Mouse (Mus musculus) heart, embryonic 13.5 days (tissue): Measurements from ENCODE around the gene Sccpdh. TPM values are rescaled to one million over a fixed set of nuclear protein-coding genes. Genes with fewer than 3 reads are reported as not detected.
A peak's percentile ranks its signal among the peaks of the same experiment; 100 is the strongest.

Experiments
- ATAC-seq: fragments of 200-750 bp; cut with Nextera tagmentation; 2 replicates; pipeline ENCODE4 v1.8.0; 2017; ENCODE audit warnings: moderate TSS enrichment; ENCODE audit not compliant: insufficient number of reproducible peaks, low FRiP score, low TSS enrichment; ENCODE audit errors: extremely low read depth
- H3K27ac ChIP-seq: fragments of 300-500 bp; sonication (generic); replicated peaks from 2 replicates; pipeline ENCODE4 v1.5.1; 2015; ENCODE audit warnings: moderate library complexity, mild to moderate bottlenecking, inconsistent platforms
- H3K27me3 ChIP-seq: fragments of 300-500 bp; sonication (generic); replicated peaks from 2 replicates; pipeline ENCODE4 v1.6.1; 2015; ENCODE audit warnings: mild to moderate bottlenecking, inconsistent platforms
- H3K36me3 ChIP-seq: fragments of 300-500 bp; sonication (generic); 2 replicates; pipeline ENCODE4 v1.6.1; 2015; ENCODE audit warnings: mild to moderate bottlenecking, inconsistent platforms
- H3K4me1 ChIP-seq: fragments of 300-500 bp; sonication (generic); 2 replicates; pipeline ENCODE4 v1.6.1; 2015; ENCODE audit warnings: inconsistent platforms
- H3K4me2 ChIP-seq: fragments of 300-500 bp; sonication (generic); 2 replicates; pipeline ENCODE4 v1.6.1; 2015; ENCODE audit warnings: inconsistent platforms, mild to moderate bottlenecking, moderate library complexity
- H3K4me3 ChIP-seq: fragments of 300-500 bp; sonication (generic); 2 replicates; pipeline ENCODE4 v1.5.1; 2015; ENCODE audit warnings: moderate library complexity, mild to moderate bottlenecking, inconsistent platforms
- H3K9ac ChIP-seq: fragments of 300-500 bp; sonication (generic); 2 replicates; pipeline ENCODE4 v1.6.1; 2015; ENCODE audit warnings: inconsistent platforms, mild to moderate bottlenecking, moderate library complexity
- H3K9me3 ChIP-seq: fragments of 300-500 bp; sonication (generic); 2 replicates; pipeline ENCODE4 v1.6.1; 2016; ENCODE audit warnings: inconsistent platforms
- WGBS: fragments of 180-500 bp; shearing (Covaris S2); methylation state at CpG from one replicate; pipeline ENCODE4 v1.1.7; 2015; ENCODE audit warnings: mixed read lengths; 5-methylcytosine and 5-hydroxymethylcytosine counted together
- polyA plus RNA-seq: library from polyadenylated mRNA; unstranded; fragments of >200 nt; fragmentation: Nextera tagmentation; extraction: Ambion mirVana; gene quantifications from 2 replicates; pipeline ENCODE4 v1.2.1, GENCODE M21; 2015

Sccpdh gene
- 76.8 and 85.8 TPM in 2 replicates for polyA plus RNA-seq

- peak within 1 kb of the TSS; percentile 80 for H3K4me2 ChIP-seq
- H3K9me3 ChIP-seq: no peaks in the 10 kb centered on the region
- ATAC-seq: peak; percentile 85
- WGBS: under 1% methylated on average over 73 of the region's 84 CpGs
- no peaks in the 10 kb centered on the region for H3K27me3 ChIP-seq
- peak within 1 kb of the TSS; percentile 91 for H3K9ac ChIP-seq
- peaks cover 20% of the 10 kb centered on the region for H3K36me3 ChIP-seq
- peaks cover 17% of the 10 kb centered on the region for H3K4me1 ChIP-seq
- peak within 1 kb of the TSS; percentile 90 for H3K27ac ChIP-seq
- peak within 1 kb of the TSS; percentile 87 for H3K4me3 ChIP-seq
These were observed at the start of gene Sccpdh for GRCm38 (mm10) chr1:179668013-179668805. Gene Sccpdh (plus strand): TSS chr1:179668210.

- WGBS: 89% methylated on average over 12 of the region's 12 CpGs
- H3K4me1 ChIP-seq: peaks cover 20% of the 10 kb centered on the region
- peaks cover 34% of the 10 kb centered on the region for H3K36me3 ChIP-seq
- ATAC-seq: no peak
- H3K4me2 ChIP-seq: no peak overlapping the region
- no peaks in the 10 kb centered on the region for H3K9me3 ChIP-seq
- H3K4me3 ChIP-seq: no peak overlapping the region
- H3K27me3 ChIP-seq: no peaks in the 10 kb centered on the region
- H3K9ac ChIP-seq: no peak overlapping the region
- H3K27ac ChIP-seq: no peak overlapping the region
These were observed 45.3 kb upstream of the Sccpdh start for GRCm38 (mm10) chr1:179622665-179623064.

DNA sequence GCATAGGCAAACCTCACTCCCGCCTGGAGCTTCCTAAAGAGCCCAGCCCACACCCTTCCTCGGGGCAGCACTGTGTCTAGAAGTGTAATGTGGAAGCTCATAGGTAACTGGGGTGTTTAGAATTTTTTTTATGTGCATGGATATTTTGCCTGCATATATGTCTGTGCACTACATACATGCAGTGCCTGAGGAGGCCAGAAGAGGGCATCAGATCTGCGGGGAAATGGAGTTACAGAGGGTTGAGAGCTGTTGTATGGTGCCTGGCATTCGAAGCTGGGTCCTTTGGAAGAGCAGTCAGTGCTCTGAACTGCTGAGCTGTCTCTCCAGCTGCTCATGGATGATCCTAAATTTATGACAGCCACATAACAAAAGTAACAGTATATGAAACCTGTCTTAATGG, 44.4 kb upstream of the Sccpdh start:
- no peak overlapping the region for H3K9ac ChIP-seq
- 59% methylated on average over 4 of the region's 4 CpGs for WGBS
- peaks cover 30% of the 10 kb centered on the region for H3K4me1 ChIP-seq
- H3K4me3 ChIP-seq: no peak overlapping the region
- no peak overlapping the region for H3K4me2 ChIP-seq
- H3K27me3 ChIP-seq: no peaks in the 10 kb centered on the region
- no peak overlapping the region for H3K27ac ChIP-seq
- no peak; the same call in 1 of the 2 replicates for ATAC-seq
- H3K36me3 ChIP-seq: peaks cover 34% of the 10 kb centered on the region
- H3K9me3 ChIP-seq: no peaks in the 10 kb centered on the region

DNA sequence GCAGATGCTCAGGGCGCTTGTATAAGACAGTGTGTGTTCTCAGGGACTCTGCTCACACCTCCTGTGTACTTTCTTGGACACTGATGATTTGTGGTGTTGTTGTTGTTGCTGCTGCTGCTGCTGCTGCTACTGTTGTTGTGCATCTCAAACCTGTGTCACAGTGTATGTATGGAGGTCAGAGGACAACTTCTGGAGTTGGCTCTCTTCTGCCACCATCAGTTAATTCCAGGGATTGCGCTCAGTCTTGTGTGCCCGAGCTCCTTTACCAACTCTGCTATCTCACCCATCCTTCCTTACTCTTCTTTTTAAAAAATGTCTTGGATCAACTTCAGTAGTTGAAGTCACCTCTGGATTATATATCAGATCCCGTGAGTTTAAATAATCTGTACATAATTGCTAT, 43.7 kb upstream of the Sccpdh start:
- Histone ChIP-seq H3K27ac (no peak overlapping the region), H3K9me3 (no peaks in the 10 kb centered on the region), H3K27me3 (no peaks in the 10 kb centered on the region), H3K36me3 (peaks cover 31% of the 10 kb centered on the region), H3K4me2 (no peak overlapping the region), H3K4me1 (peaks cover 33% of the 10 kb centered on the region), H3K9ac (no peak overlapping the region), H3K4me3 (no peak overlapping the region)
- 64% methylated on average over 4 of the region's 4 CpGs for WGBS
- ATAC-seq: no peak

DNA sequence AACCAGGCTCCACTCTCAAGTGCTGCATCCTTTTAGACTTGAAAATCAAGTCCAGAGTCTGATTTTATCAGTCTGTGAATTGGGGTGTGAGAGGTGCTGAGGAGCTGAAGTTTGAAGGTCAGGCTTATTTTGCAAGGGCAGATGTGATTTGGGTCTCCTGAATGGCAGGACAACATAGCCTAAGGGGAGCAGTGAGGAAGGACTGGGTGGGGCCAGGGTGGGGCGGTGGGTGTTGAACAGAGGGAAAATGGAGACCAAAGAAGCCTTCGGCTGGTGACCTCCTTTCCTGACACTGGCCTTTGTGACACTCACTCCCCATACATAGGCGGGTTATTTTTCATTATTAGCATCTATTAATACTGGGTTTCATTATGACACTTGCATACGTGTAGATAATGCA, 40.2 kb upstream of the Sccpdh start:
- Histone ChIP-seq H3K4me1 (peaks cover 21% of the 10 kb centered on the region), H3K36me3 (peaks cover 29% of the 10 kb centered on the region), H3K4me2 (no peak overlapping the region; the same call in 1 of the 2 replicates), H3K27ac (peak overlapping the region; percentile 59; the same call in 1 of the 2 replicates), H3K9me3 (no peaks in the 10 kb centered on the region), H3K4me3 (no peak overlapping the region), H3K27me3 (no peaks in the 10 kb centered on the region), H3K9ac (no peak overlapping the region)
- WGBS: 77% methylated on average over 4 of the region's 4 CpGs
- ATAC-seq: no peak

DNA sequence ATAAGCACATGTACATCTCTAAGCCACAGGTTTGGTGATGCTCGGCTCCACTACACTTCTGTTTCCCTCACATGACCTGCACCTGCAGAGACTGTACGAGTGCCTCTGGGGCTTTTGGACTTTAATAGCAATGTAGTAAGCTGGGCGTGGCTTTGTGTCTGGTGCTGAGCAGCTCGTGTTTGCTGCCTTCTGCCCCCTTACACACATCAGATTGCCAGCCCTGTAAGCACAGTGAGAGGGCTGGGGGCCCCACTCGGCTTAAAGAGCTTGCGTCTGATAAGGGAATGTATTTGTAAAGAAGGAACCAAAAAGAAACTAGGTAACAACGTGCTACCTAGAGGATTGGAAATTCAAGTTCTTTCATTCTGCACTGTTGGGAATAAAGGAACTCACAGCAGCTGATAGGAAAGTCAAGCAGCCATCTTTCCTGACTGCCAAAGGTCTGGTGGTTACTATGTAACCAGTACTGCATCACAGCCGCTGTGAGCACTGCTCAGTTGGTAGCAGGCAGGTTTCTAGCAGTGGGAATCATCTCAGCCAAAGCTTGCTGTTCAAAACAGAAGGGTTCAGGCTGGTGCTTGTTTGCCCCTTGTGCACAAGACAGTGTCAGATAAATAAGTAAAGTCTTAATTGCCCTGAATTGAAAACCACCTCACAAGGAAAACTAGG, 39.4 kb upstream of the Sccpdh start:
- peaks cover 21% of the 10 kb centered on the region for H3K4me1 ChIP-seq
- H3K27me3 ChIP-seq: no peaks in the 10 kb centered on the region
- 30% methylated on average over 8 of the region's 8 CpGs for WGBS
- H3K4me3 ChIP-seq: peak overlapping the region; percentile 16; the same call in 1 of the 2 replicates
- H3K9me3 ChIP-seq: no peaks in the 10 kb centered on the region
- H3K9ac ChIP-seq: 0 out of 2 replicates have a peak overlapping the region, but pooled peaks have one; percentile 42
- peaks cover 24% of the 10 kb centered on the region for H3K36me3 ChIP-seq
- ATAC-seq: peak; percentile 37; the same call in 1 of the 2 replicates
- peak overlapping the region; percentile 59 for H3K27ac ChIP-seq
- H3K4me2 ChIP-seq: peak overlapping the region; percentile 33

DNA sequence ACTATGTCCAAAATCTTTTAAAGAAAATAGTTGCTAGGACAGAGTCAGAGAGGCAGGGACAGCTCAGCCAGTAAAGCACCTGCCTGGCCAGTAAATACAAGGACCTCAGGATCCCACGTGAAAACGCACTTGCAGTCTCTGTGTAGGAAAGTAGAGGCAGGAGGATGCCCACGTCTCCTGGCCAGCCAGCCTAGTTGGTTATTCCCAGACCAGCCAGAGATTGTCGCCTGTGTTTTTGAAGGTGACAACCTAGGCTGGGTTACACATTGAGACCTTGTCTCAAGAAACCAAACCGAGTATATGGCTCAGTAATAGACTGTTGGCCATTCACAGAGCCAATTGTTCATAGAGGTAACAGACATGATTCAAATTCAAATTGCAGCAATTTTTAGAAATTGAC, 38.7 kb upstream of the Sccpdh start:
- Histone ChIP-seq H3K27me3 (no peaks in the 10 kb centered on the region), H3K27ac (no peak overlapping the region), H3K9me3 (no peaks in the 10 kb centered on the region), H3K36me3 (peaks cover 22% of the 10 kb centered on the region), H3K4me2 (no peak overlapping the region), H3K9ac (no peak overlapping the region), H3K4me1 (peaks cover 21% of the 10 kb centered on the region), H3K4me3 (no peak overlapping the region)
- 82% methylated on average over 5 of the region's 5 CpGs for WGBS
- no peak for ATAC-seq

DNA sequence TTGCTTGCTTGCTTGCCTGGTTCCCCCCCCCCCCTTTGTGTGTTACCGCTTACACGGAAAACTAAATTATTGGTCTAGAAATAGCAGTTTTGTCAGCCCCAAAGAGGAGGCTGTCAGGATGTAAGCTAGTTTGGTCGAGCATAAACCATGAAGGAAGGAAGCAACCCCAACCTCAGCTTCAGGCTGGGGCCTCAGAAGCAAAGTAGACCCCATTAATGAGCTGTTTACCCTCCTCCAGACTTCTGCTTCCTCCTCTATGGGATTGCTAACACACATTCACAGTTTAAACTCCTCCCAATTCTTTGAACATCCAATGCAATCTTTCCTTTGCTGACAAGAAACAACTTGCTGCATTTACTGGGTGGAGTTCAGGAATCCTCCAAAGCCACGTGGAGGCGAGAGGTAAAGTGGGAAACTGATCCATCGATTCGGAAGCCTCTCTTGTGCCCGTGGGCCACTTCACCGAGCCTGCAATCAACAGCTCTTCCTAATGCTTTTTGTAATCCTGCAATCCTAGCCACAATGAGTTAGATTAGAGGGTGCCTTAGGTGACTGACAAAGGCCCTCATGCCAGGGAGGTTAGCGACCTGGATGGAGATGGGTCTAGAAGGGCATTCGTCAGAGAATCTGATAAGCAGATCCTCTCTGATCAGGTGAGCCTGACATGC, 35.1 kb upstream of the Sccpdh start:
- Histone ChIP-seq H3K27ac (no peak overlapping the region), H3K4me2 (no peak overlapping the region), H3K4me3 (no peak overlapping the region), H3K9ac (no peak overlapping the region), H3K4me1 (peaks cover 11% of the 10 kb centered on the region), H3K27me3 (no peaks in the 10 kb centered on the region), H3K36me3 (no peaks in the 10 kb centered on the region), H3K9me3 (no peaks in the 10 kb centered on the region)
- ATAC-seq: no peak
- 76% methylated on average over 11 of the region's 11 CpGs for WGBS

GRCm38 (mm10) chr1:179633414-179633752, 34.6 kb upstream of the Sccpdh start:
- Histone ChIP-seq H3K4me3 (no peak overlapping the region), H3K9ac (no peak overlapping the region), H3K9me3 (no peaks in the 10 kb centered on the region), H3K36me3 (no peaks in the 10 kb centered on the region), H3K4me2 (no peak overlapping the region), H3K27me3 (no peaks in the 10 kb centered on the region), H3K27ac (no peak overlapping the region), H3K4me1 (peaks cover 6% of the 10 kb centered on the region)
- no peak for ATAC-seq
- WGBS: 24% methylated on average over 1 of the region's 1 CpGs

- Histone ChIP-seq H3K4me3 (no peak overlapping the region), H3K9me3 (no peaks in the 10 kb centered on the region), H3K27me3 (no peaks in the 10 kb centered on the region), H3K9ac (no peak overlapping the region), H3K36me3 (no peaks in the 10 kb centered on the region), H3K4me2 (no peak overlapping the region), H3K4me1 (no peaks in the 10 kb centered on the region), H3K27ac (no peak overlapping the region)
- WGBS: 83% methylated on average over 3 of the region's 3 CpGs
- ATAC-seq: no peak
These were observed 33.9 kb upstream of the Sccpdh start for GRCm38 (mm10) chr1:179634159-179634558.

- Histone ChIP-seq H3K27me3 (no peaks in the 10 kb centered on the region), H3K4me2 (no peak overlapping the region), H3K9ac (no peak overlapping the region), H3K36me3 (no peaks in the 10 kb centered on the region), H3K4me1 (peaks cover 11% of the 10 kb centered on the region; the same call in 1 of the 2 replicates), H3K4me3 (no peak overlapping the region), H3K27ac (no peak overlapping the region), H3K9me3 (no peaks in the 10 kb centered on the region)
- ATAC-seq: no peak
- 72% methylated on average over 4 of the region's 4 CpGs for WGBS
These were observed 25.3 kb upstream of the Sccpdh start for GRCm38 (mm10) chr1:179642726-179643125.
